Mouse (Mus musculus) adrenal gland, postnatal 36 days (tissue): ENCODE results near the gene Tjp2. TPM values are rescaled to one million over a fixed set of nuclear protein-coding genes. Genes with fewer than 3 reads are reported as not detected.
"Not testable (repeated sequence)": the region's sequence is repeated elsewhere in the genome, so short reads cannot be mapped to it uniquely, and the experiment has no call there.

ENCODE experiments used
- DNase-seq, 2 experiments: peaks; one replicate each; pipeline ENCODE4 v3.0.0; 2021; ENCODE audit warnings: mixed read lengths in 1 of 2
- total RNA-seq, 2 experiments: library from RNA; stranded (reverse); gene quantifications; 2 replicates each; pipeline ENCODE4 v1.2.3; 2021

The Tjp2 gene
- total RNA-seq, 2 experiments from 2014 or later: 7.7 to 12.2 TPM

DNA sequence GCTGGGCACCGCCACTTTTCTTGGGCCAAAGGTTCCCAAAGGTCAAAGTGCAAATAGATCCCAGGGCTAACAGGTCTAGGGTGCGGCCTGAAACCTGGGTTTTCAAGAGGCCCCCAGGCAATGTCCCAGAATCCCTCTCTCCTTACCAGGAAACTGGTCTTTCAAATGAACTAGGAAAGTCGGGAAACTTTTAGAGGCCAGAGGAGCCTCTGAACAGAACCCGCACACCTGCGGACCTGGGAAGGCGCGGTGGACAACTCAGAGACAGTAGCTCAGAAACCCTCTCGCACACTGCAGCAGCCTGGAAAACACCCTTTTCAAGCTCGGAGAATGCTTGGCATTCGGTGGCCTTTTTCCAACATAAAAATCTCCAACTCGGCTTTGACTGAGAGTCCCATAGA, 979 bp downstream of the Tjp2 start:
- DNase-seq: peak; percentile 10 to 25

DNA sequence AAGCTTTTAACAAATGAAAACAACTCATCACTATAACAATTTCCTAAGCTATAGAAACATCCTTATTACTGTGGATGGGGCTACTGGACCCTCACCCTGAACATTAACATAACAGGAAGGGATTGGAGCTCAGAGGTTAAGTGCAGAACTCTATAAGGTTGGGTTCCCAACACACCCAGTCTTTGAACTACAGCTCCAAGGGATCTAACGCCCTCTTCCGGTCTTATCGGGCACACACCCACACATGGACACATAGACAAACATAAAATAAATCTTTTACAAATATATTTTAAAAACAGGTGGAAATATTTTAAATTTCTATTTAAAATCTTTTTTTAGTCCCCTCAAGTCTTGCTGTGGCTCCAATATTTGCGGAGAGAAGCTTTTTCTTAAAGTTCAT, 3.4 kb downstream of the Tjp2 start:
- no peak for DNase-seq

DNA sequence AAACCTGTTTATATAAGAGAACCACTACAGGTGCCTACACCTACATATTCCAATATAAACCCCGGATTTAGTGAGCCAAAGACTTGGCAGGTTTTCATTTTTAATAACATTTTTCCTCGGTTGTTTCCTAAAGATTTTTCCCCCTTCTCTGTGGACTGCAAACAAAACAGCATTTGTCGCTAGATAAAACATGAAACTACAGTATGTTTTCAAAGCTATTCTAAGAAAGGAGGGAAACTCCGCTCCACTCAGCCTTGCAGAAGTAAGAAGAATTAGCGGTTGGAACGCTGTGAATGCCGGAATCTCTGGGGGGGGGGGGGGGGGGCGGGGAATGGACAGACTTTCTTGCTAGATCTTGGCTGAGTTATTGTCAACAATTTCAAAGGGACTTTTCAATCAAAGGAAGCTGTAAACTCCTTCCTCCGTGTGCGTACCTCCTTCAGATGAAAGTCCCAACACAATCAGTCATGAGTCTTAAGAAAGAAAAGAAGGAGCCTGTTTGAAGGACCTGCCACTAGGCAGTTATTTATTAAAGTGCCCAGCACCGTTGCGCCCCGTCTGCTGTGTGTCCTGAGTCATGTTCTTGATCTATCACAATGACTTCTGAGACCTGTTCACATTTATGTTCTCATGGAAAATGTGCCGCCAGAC, 3.9 kb downstream of the Tjp2 start:
- no peak for DNase-seq

DNA sequence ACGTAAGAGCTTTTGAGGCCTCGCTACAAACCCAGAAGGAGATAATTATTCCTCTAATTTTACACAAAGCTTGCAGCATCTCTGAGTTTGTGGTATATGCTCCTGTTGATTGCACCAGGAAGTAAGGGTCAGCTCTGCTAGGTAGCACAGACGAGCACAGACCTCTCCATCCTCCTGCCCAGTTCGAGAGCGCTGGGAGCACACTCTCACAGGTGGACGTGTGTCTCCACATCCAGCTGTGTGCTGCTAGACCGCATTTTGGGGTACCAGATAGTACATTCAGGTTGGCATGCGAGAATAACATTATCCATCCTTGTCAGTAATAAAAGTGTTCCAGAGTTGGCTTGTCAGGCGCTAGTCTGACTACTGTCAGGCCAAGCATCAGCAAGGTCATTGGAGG, 5.8 kb downstream of the Tjp2 start:
- DNase-seq: no peak

DNA sequence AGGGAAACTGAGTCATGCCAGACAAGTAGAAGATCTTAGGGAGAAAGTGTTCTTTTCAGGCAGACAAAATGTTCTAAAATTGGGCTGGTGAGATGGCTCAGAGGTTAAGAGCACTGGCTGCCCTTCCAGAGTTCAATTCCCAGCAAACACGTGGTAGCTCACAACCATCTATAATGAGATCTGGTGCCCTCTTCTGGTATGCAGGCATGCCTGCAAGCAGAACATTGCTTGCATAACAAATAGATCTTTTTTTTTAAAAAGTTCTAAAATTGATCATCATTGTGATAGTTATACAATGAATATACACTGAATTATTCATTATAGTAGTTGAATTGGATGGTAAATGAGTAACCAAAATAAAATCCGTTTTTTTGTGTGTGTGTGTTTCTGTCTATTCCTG, 6.5 kb downstream of the Tjp2 start:
- DNase-seq: no peak

DNA sequence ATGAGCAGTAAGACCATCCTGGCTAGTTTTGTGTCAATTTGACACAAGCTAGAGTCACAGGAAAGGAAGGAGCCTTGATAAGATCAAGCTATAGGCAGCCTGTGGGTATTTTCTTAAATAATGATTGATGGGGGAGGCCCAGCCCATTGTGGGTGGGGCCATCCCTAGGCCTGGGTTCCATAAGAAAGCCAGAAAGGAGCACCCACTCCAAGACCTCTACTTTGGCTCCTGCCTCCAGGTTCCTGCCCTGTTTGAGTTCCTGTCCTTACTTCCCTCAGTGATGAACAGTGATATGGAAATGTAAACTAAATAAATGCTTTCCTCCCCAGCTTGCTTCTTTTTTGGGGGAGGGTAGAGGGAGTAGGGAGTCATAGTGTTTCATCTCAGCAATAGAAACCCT, 7.0 kb downstream of the Tjp2 start:
- DNase-seq: no peak

DNA sequence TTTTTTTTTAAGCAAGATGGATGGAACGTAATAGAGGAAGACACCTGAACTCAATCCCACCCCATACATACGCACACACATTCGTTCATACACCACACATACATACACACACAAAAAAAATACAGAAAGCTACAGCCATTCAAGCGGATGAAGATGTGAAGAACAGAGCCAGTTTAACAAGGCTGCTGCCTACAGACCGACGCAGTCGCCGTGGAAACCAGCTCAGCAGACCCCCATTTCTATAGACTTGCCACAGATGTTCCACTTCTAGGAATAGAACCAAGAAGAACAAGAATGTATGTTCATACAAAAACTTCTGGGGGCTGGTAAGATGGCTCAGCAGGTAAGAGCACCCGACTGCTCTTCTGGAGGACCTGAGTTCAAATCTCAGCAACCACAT, 8.1 kb downstream of the Tjp2 start:
- no peak for DNase-seq

DNA sequence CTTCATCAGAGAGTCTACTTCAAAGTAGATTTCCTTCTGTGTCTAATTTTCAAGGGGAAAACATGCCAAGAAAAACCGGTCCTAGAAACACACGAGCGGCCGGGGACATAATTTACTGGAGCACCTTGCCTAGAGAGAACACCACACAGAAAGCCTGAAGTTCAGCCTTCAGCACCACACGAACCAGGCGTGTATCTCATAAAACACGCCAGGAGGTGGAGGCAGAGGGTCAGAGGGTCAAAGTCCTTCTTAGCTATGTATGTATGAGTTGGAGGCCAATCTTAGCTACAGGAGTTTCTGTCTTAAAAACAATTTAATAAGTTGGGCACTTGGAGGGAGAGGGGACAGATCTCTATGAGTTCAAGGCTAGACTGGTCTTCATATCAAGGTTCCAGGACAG, 9.9 kb downstream of the Tjp2 start:
- no peak for DNase-seq

DNA sequence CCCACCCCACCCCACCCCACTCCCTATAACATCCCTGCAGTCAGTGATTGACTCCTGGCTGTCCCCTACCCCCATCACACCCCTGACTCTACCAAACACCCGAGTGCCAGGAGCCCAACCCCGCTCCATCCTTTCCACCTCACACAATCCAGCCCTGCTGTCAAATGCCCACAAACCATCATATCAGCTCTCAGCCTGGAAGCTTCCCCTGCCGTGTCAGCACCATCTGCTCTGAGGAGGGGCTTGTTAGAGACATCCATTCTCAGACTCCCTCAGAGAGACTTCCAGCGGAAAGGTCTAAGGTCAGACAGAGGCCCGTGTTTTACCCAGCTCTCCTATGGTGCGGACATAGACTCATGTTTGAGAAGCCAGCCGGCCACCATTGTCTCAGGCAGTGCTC, 11.5 kb downstream of the Tjp2 start:
- DNase-seq: no peak

DNA sequence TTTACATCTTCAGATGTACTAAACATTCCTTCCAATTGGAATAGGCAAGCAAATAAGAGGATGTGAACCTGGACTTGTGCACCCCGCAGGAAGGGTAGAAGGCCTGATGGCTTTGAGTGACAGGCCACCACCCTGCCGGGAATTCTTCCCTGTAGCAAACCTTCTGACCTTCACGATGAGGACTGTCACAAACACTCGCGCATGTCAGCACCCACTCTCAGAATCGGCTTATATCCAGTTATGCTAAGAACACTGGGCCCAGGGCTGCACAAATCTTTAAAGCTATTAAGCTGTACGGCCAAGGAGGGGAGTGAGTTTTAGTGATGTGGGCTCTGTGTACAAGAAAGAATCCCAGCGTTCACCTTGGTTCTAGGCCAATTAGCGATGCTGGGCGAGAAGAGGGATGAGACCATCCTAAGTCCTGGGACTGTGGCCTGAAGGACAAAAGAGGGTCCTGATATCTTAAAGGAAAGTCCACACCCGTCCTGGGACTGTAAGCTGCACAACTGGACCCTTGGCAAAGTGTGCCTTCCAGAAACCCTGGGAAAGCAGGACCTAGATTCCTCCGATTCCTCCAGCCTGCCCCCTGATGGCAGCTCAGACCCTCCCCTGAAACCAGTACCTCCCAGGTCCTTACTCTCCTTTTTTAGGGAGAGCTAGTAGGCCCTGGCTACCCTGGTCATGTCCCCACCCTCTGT, 12.1 kb downstream of the Tjp2 start:
- no peak for DNase-seq

DNA sequence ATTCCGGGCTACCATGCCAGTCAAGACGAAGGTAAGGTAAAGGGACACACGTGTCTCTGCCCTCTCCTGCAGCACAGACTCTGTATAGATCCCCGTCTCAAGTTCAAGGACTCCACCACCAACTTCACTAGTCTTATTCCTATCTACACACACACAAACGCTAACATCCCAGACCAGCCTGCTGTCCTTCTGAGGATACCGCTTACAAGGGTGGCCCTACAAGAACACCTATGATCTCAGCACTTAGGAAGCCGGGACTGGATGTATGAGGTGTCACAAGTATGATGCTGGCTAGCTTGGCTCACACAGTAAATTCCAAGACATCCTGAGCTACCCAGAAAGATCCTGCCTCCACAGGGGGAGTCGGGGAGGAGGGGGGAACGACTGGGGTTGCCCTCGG, 13.7 kb downstream of the Tjp2 start:
- no peak for DNase-seq

DNA sequence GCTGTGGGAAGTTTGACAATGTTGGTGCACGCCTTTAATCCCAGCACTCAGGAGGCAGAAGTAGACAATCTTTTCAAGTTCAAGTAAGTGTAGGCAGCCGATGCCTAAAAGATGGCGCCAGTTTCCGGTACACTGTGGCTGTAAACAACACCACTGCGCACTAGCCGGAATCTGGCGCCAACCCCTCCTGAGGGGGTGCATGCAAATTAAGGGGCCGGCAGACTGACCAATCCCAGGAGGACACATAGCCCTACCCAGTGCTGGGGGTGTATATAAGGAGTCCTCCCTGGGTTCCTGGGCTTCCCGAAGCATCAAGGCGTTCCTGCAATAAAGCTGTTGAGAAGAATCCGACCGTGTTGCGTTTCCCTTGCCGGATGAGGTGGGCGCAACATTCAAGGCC, 15.3 kb downstream of the Tjp2 start:
- no peak for DNase-seq

DNA sequence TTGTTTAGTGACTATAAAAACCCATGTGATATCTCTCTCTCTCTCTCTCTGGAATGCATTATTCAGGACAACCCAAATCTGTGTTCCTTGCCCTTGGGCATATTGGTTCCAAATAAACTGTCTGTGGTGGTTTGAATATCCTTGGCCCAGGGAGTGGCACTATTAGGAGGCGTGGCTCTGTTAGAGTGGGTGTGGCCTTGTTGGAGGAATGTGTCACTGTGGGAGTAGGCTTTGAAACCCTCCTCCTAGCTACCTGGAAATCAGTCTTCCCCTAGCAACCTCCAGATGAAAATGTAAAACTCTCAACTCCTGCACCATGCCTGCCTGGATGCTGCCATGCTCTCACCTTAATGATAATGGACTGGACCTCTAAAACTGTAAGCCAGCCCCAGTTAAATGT, 16.9 kb downstream of the Tjp2 start:
- no peak for DNase-seq

DNA sequence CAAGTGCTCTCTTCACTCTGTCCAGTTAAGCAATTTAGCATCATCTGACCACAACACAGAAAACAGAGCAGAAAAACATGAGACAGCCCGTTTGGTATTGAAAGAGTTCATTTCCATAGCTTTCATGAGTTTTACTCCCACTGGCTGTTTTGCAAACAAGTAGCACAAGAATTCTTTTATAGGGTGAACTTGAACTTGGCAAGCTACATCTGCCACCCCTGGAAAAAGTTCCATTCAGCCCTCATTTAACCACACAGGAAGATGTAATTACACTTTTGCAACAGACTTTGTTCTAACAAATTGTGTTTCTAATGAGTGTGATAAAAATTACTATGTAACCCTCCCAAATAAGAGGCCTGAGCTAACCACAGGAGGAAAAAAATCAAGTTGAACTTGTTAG, 19.8 kb downstream of the Tjp2 start:
- DNase-seq: no peak

DNA sequence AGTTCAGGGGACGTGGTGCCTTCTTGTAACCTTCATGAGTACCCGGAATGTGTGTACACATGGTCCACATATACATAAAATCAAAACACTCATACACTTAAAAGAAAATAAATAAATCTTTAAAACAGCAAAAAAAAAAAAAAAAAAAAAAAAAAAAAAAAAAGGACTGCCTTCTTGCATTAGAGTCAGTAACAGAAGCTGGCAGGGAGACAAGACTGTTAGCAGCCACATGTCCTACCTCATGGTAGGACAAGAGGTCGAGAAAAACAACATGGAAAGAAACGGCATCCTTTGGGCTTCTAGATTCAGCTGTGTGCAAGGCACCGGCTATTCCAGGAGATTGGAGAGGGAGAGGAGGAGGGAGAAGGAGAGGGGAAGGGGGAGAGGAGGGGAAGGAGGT, 23.0 kb downstream of the Tjp2 start:
- DNase-seq: no peak

DNA sequence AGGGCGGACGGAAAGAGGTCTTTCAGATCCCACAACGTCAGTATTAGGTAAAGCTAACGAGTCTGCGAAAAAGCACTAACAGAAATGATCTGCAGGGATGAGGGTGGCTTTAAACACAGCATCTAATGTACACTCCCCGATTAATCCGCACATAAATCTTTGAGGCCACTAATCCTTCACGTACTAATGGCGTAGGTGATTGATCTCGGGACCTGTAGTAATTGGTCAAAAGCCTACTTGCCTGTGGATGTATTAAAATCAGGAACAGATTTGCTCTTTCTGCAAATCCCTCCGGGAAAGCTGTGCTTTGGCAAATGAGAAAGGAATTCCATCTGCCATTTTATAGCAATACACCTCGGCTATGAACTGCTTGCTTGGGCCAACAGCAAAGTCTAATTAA, 24.3 kb downstream of the Tjp2 start:
- DNase-seq: no peak

DNA sequence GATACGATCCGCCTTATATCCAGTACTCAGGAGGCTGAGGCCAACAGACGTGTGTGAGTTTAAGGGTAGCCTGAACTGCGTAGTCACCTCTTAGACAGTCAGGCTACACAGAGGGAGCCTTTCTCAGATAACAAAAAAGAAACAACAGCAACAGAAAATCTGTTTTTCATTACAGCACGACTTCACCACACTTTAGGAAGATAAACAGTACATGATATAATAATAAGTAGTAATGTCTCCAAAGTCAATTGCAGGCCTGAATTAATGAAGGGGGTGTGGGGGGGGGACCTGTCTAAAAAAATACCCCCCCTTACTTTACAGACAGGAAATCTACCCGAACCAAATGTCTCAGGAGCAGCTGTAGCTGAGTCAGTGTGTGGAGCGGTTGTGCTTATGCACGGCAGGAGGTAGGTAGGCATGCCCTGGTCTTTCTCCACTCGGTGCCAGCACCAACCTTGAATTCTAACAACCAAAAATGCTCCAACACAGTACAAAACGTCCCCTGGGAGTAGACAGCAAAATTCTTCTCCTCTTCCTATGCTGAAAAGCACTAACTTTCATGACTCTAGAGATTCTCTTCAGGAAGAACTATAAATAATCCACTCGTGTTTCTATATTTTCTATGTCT, 26.0 kb downstream of the Tjp2 start:
- DNase-seq: no peak

DNA sequence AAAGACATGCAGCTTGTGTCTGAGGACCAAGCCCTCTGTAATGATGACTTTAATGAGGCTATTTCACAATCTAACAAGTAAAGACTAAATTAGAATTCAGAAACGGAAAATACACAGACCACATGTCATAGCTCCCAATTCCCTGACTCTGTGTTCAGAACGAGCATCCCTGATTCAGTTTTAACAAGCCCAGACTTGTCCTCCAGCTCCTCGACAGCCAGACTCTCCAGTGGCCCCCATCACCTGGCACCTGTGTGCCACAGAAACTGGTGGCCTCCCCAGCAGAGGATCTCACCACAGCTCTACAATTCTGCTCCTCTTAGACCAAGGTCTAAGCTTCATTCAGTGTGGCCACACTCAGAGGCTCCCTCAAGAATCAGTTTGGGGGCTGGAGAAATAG, 27.5 kb downstream of the Tjp2 start:
- DNase-seq: no peak

DNA sequence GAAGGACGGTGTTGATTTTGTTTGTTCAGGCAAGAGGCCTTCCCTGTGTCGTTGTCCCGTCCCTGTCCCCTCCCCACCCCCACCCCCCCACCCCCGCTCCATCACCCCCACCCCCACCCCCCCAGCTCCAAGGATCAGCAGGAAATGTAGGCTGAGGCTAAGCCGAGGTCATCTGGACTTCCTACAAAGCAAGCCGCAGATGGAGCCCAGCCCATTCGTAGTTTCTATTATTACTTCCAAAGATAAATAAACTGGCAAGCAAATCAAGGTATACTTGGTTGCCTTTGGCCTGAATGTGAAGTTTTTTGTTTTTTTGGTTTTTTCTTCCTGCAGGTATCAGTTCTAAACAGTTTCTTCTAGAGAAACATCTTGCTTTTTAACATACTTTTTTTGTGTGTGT, 29.6 kb downstream of the Tjp2 start:
- peak in 1 of 2 experiments; percentile 15 for DNase-seq

DNA sequence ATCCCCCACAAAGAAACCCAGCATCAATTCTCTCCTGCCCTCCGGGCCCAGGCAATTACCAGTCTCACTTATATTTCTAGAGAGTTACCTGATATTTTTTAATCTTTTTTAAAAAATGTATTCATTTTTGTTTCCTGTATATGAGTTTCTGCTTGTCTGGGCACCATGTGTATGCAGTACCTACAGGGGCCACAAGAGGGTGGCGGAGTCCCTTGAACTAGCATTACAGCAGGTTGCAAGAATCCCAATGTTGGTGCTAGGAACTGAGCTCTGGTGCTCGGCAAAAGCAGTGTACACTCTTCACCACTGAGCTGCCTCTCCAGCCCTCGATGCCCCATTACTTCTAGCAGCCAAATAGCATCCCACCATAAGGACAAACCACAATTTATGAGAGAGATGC, 30.6 kb downstream of the Tjp2 start:
- DNase-seq: peak in 1 of 2 experiments; percentile 9

DNA sequence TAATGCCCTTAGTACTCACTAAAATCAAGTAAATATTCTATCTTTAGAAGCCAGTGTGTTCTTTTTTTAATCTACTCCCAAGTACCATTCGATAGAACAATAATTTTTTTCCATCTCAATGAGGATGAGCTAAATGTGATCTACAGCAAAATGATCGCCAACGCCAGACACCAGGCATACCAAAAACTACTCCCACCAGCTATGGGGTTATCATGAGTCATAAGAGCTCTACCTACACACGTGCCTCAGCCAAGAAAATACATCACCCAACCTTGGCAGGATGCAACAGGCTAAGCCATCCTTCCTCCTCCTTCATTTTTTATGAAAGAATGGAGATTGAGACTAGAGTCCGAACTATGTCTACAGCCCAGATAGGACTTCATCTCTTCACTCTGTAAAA, 31.9 kb downstream of the Tjp2 start:
- DNase-seq: no peak

DNA sequence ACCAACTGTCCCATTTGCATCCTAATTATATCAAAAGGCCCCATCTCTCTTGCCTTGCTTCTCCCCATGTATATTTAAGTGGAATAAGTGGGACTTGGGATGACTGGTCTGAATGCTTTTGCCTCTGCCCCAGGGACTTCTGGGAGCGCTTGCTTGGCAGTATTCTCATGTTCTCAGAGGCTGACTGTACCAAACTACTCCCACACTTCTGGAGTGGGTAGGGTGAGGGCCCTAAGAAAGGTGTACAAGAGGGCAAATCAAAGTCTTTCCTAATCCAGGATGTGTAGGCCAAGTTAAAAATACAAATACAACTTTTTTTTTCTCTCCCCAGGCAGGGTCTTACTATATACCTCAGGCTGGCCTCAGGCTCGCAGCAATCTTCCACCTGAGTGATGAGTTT, 37.0 kb downstream of the Tjp2 start:
- DNase-seq: no peak

DNA sequence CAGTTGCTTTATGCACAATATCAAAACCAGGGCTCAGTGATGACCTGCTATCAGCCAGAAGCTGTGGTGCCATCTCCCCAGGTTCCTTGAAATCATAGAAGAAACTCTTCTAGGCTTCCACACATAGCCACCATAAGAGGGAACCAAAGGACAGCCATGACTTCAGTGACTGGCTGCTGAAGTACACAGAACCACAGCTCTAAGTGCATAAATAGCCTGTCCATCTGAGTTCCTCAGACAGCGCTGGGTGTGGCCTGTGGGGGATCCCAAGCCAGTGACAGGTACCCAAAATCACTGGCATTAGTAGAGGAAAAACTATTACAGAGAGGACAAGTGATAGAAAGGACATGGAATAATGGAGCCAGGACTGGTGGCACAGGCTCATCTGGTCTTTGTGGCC, 37.5 kb downstream of the Tjp2 start:
- not testable (repeated sequence) for DNase-seq

DNA sequence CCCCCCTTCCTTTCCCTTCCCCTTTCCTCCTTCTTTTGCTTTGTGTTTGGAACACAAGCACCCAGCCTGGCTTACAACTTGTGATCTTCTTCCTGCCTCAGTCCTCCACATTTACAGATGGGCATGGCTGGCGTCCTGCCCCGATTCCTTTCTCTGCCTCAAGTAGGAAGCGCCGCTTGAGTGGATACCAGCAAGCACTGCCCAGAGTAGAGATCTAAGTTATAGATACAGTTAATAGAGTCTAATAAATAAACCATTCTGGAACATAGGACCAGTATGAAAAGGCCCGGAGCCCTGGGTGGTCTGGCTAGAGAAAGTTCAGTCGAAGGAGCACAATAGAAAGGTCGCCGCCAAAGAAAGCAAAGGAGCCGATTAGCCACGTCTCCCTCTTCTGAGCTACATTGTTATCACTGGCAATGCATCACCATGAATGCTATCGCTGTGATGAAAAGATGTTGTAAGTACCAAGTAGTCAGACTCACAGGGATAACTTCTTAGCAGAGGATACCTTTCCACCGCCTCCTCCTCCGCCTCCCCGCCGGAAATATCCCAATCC, 41.1 kb downstream of the Tjp2 start:
- no peak for DNase-seq
